Mouse (Mus musculus) E14TG2a.4 (cell line): Measurements from ENCODE around the gene C3.

Experiments used
- H3K27me3 ChIP-seq: 2 replicates; pipeline ENCODE4 v1.6.1; 2014; ENCODE audit warnings: low read length, control low read depth; ENCODE audit not compliant: insufficient read depth
- H3K36me3 ChIP-seq: 2 replicates; pipeline ENCODE4 v1.6.1; 2014; ENCODE audit warnings: low read length, control low read depth; ENCODE audit not compliant: insufficient read depth
- H3K4me1 ChIP-seq: replicated peaks from 2 replicates; pipeline ENCODE4 v1.6.1; 2014; ENCODE audit warnings: low read depth, low read length, control low read depth
- H3K4me3 ChIP-seq: replicated peaks from 2 replicates; pipeline ENCODE4 v1.5.1; 2014; ENCODE audit warnings: mild to moderate bottlenecking, low read length
- H3K9me3 ChIP-seq: 2 replicates; pipeline ENCODE4 v1.6.1; 2014; ENCODE audit warnings: low read length, control low read depth
- CTCF ChIP-seq: conservative IDR thresholded peaks from 2 replicates; pipeline ENCODE4 v1.5.1; 2014; ENCODE audit warnings: low read length
- NANOG ChIP-seq: IDR thresholded peaks from 2 replicates; pipeline ENCODE4 v1.6.1; 2014; ENCODE audit warnings: borderline replicate concordance, low read length, mixed read lengths
- POU5F1 ChIP-seq: IDR thresholded peaks from 2 replicates; pipeline ENCODE4 v1.6.1; 2014; ENCODE audit warnings: low read length, borderline replicate concordance

C3 gene

GRCm38 (mm10) chr17:57247393-57248200 lies 19.7 kb upstream of the C3 start:
- H3K27me3 ChIP-seq: no peaks in the 10 kb centered on the region
- H3K36me3 ChIP-seq: peaks cover 49% of the 10 kb centered on the region
- peaks cover 48% of the 10 kb centered on the region for H3K4me1 ChIP-seq
- TF ChIP-seq NANOG (no peak), POU5F1 (no peak), CTCF (no peak)
- H3K4me3 ChIP-seq: peak overlapping the region; percentile 97
- H3K9me3 ChIP-seq: no peaks in the 10 kb centered on the region

GRCm38 (mm10) chr17:57246663-57247392 lies 18.9 kb upstream of the C3 start:
- H3K4me1 ChIP-seq: peaks cover 43% of the 10 kb centered on the region
- TF ChIP-seq NANOG (no peak), CTCF (no peak), POU5F1 (no peak)
- H3K4me3 ChIP-seq: peak overlapping the region; percentile 97
- no peaks in the 10 kb centered on the region for H3K27me3 ChIP-seq
- H3K9me3 ChIP-seq: no peaks in the 10 kb centered on the region
- peaks cover 48% of the 10 kb centered on the region for H3K36me3 ChIP-seq

- Histone ChIP-seq H3K36me3 (peaks cover 43% of the 10 kb centered on the region), H3K27me3 (no peaks in the 10 kb centered on the region), H3K9me3 (no peaks in the 10 kb centered on the region), H3K4me3 (no peak overlapping the region), H3K4me1 (peaks cover 29% of the 10 kb centered on the region)
- TF ChIP-seq CTCF (no peak), POU5F1 (no peak), NANOG (no peak)
These were observed 17.5 kb upstream of the C3 start for GRCm38 (mm10) chr17:57245311-57245929.

GRCm38 (mm10) chr17:57243650-57244370 lies 15.9 kb upstream of the C3 start:
- Histone ChIP-seq H3K4me1 (peaks cover 21% of the 10 kb centered on the region), H3K9me3 (no peaks in the 10 kb centered on the region), H3K36me3 (peaks cover 43% of the 10 kb centered on the region), H3K27me3 (no peaks in the 10 kb centered on the region), H3K4me3 (no peak overlapping the region)
- TF ChIP-seq NANOG (no peak), POU5F1 (no peak), CTCF (no peak)

- TF ChIP-seq CTCF: no peak
- no peak for TF ChIP-seq NANOG
- TF ChIP-seq POU5F1: no peak
- Histone ChIP-seq H3K4me3 (no peak overlapping the region), H3K36me3 (peaks cover 46% of the 10 kb centered on the region), H3K9me3 (no peaks in the 10 kb centered on the region), H3K27me3 (no peaks in the 10 kb centered on the region), H3K4me1 (peaks cover 14% of the 10 kb centered on the region)
These were observed 9.2 kb upstream of the C3 start for GRCm38 (mm10) chr17:57237181-57237580.

- no peak for TF ChIP-seq CTCF
- no peak overlapping the region for H3K4me3 ChIP-seq
- peaks cover 38% of the 10 kb centered on the region for H3K36me3 ChIP-seq
- no peaks in the 10 kb centered on the region for H3K27me3 ChIP-seq
- H3K4me1 ChIP-seq: peaks cover 14% of the 10 kb centered on the region
- no peaks in the 10 kb centered on the region for H3K9me3 ChIP-seq
These were observed 7.9 kb upstream of the C3 start for GRCm38 (mm10) chr17:57235803-57236202.

- H3K36me3 ChIP-seq: peaks cover 38% of the 10 kb centered on the region
- H3K4me3 ChIP-seq: no peak overlapping the region
- no peaks in the 10 kb centered on the region for H3K27me3 ChIP-seq
- no peaks in the 10 kb centered on the region for H3K9me3 ChIP-seq
- peaks cover 14% of the 10 kb centered on the region for H3K4me1 ChIP-seq
- TF ChIP-seq POU5F1 (no peak), CTCF (no peak), NANOG (no peak)
These were observed 6.5 kb upstream of the C3 start for GRCm38 (mm10) chr17:57234254-57234928.
